Mouse (Mus musculus) frontal cortex, adult (tissue): ENCODE results near the gene Slc38a5.
A peak's percentile ranks its signal among the peaks of the same experiment; 100 is the strongest.

Experiments used
- ATAC-seq: cut with Nextera tagmentation; 2 replicates; pipeline ENCODE4 v1.9.2; 2017; ENCODE audit warnings: mild to moderate bottlenecking, moderate library complexity, mixed read lengths; ENCODE audit not compliant: low TSS enrichment

The Slc38a5 gene

GRCm38 (mm10) chrX:8271083-8271820, at the start of gene Slc38a5:
Slc38a5 (plus strand) TSS chrX:8271133.
- ATAC-seq, result no peak

GRCm38 (mm10) chrX:8222296-8222677, 48.6 kb upstream of the Slc38a5 start:
- peak; percentile 76 for ATAC-seq

GRCm38 (mm10) chrX:8222678-8223421, 48.1 kb upstream of the Slc38a5 start:
- ATAC-seq, result peak; percentile 65

GRCm38 (mm10) chrX:8223473-8223872, 47.5 kb upstream of the Slc38a5 start:
- 0 out of 2 replicates have a peak, but pooled peaks have one; percentile 3 for ATAC-seq

- ATAC-seq, result no peak
These were observed 40.7 kb upstream of the Slc38a5 start for GRCm38 (mm10) chrX:8230272-8230671.

GRCm38 (mm10) chrX:8233602-8234001, 37.3 kb upstream of the Slc38a5 start:
- no peak for ATAC-seq

GRCm38 (mm10) chrX:8236704-8237103, 34.2 kb upstream of the Slc38a5 start:
- no peak for ATAC-seq

GRCm38 (mm10) chrX:8238804-8239395, 32.0 kb upstream of the Slc38a5 start:
- no peak for ATAC-seq

GRCm38 (mm10) chrX:8247680-8248079, 23.3 kb upstream of the Slc38a5 start:
- ATAC-seq, result no peak

GRCm38 (mm10) chrX:8248542-8249120, 22.3 kb upstream of the Slc38a5 start:
- no peak for ATAC-seq

GRCm38 (mm10) chrX:8251789-8252333, 19.1 kb upstream of the Slc38a5 start:
- ATAC-seq, result peak; percentile 51; the same call in 1 of the 2 replicates

- peak; percentile 98 for ATAC-seq
These were observed 18.3 kb upstream of the Slc38a5 start, which contains the start of gene Ftsj1 for GRCm38 (mm10) chrX:8252334-8253285. Ftsj1 (minus strand) TSS chrX:8252406.

- no peak for ATAC-seq
These were observed 17.2 kb upstream of the Slc38a5 start for GRCm38 (mm10) chrX:8253711-8254110.

GRCm38 (mm10) chrX:8255807-8256206, 15.1 kb upstream of the Slc38a5 start:
- ATAC-seq, result no peak

GRCm38 (mm10) chrX:8259478-8259877, 11.5 kb upstream of the Slc38a5 start:
- ATAC-seq, result no peak

- no peak for ATAC-seq
These were observed 7.7 kb upstream of the Slc38a5 start for GRCm38 (mm10) chrX:8263156-8263804.

GRCm38 (mm10) chrX:8264222-8264621, 6.7 kb upstream of the Slc38a5 start:
- no peak for ATAC-seq

GRCm38 (mm10) chrX:8272000-8272399, 1.1 kb downstream of the Slc38a5 start:
- no peak for ATAC-seq

- ATAC-seq, result no peak
These were observed 3.1 kb downstream of the Slc38a5 start for GRCm38 (mm10) chrX:8274056-8274455.

GRCm38 (mm10) chrX:8288621-8289020, 17.7 kb downstream of the Slc38a5 start:
- ATAC-seq, result no peak
